Mouse (Mus musculus) CH12.LX (cell line): ENCODE measurements around the gene Lrrc1. TPM values are rescaled to one million over a fixed set of nuclear protein-coding genes. Genes with fewer than 3 reads are reported as not detected.

ENCODE experiments used
- DNase-seq: peaks from one replicate; pipeline ENCODE4 v3.0.0-alpha.2; 2013; ENCODE audit errors: extremely low read depth
- H3K27ac ChIP-seq: 2 replicates; pipeline ENCODE4 v1.5.1; 2012; ENCODE audit warnings: low read depth, mild to moderate bottlenecking, control low read depth, moderate library complexity; ENCODE audit not compliant: insufficient read depth
- H3K27me3 ChIP-seq: replicated peaks from 2 replicates; pipeline ENCODE3; 2012; ENCODE audit warnings: inconsistent platforms
- H3K36me3 ChIP-seq, 2 experiments: replicated peaks in 1 of 2; 2 replicates each; pipeline versions ENCODE3 to v1.6.1; 2012; ENCODE audit warnings: inconsistent platforms in 1 of 2, low read length in 1 of 2, mild to moderate bottlenecking in 1 of 2, mixed read lengths in 1 of 2, moderate library complexity in 1 of 2; ENCODE audit not compliant: control insufficient read depth in 1 of 2, insufficient read depth in 1 of 2
- H3K4me1 ChIP-seq, 2 experiments: 2 replicates each; pipeline ENCODE4 v1.6.1; 2012; ENCODE audit warnings: inconsistent platforms in 1 of 2, moderate library complexity in 1 of 2; ENCODE audit not compliant: insufficient read depth in 2 of 2, control insufficient read depth in 1 of 2
- H3K4me2 ChIP-seq: 2 replicates; pipeline ENCODE4 v1.6.1; 2012; ENCODE audit warnings: low read depth, mild to moderate bottlenecking, control low read depth; ENCODE audit not compliant: poor library complexity, insufficient read depth, severe bottlenecking
- H3K4me3 ChIP-seq, 3 experiments: fragments of 150-350 bp in 1 of 3; sonication (generic) in 1 of 3; replicated peaks in 1 of 3; 2 replicates each; pipeline versions ENCODE3 to v1.5.1; 2011 to 2012; ENCODE audit warnings: low read depth in 2 of 3, low read length in 2 of 3, mild to moderate bottlenecking in 2 of 3, moderate library complexity in 2 of 3, control low read depth in 1 of 3, improper control_type of control experiment in 1 of 3, inconsistent platforms in 1 of 3, mixed read lengths in 1 of 3; ENCODE audit not compliant: poor library complexity in 1 of 3
- H3K79me2 ChIP-seq: replicated peaks from 2 replicates; pipeline ENCODE4 v1.6.1; 2012; ENCODE audit warnings: mild to moderate bottlenecking, moderate library complexity; ENCODE audit not compliant: control insufficient read depth, poor library complexity, insufficient read depth, severe bottlenecking; ENCODE audit errors: extremely low read depth
- H3K9ac ChIP-seq: 2 replicates; pipeline ENCODE4 v1.6.1; 2012; ENCODE audit warnings: low read depth, mild to moderate bottlenecking, control low read depth, moderate library complexity; ENCODE audit not compliant: insufficient read depth
- H3K9me3 ChIP-seq: replicated peaks from 2 replicates; pipeline ENCODE3; 2012; ENCODE audit warnings: low read length, inconsistent platforms, mixed read lengths
- BHLHE40 ChIP-seq: IDR thresholded peaks from 2 replicates; pipeline ENCODE4 v1.6.1; 2011; ENCODE audit warnings: mild to moderate bottlenecking, low read depth, low read length, improper control_type of control experiment
- CHD1 ChIP-seq: IDR thresholded peaks from 2 replicates; pipeline ENCODE4 v1.6.1; 2012; ENCODE audit warnings: low read depth, low read length, improper control_type of control experiment, inconsistent platforms
- CHD2 ChIP-seq: IDR thresholded peaks from 2 replicates; pipeline ENCODE4 v1.6.1; 2011; ENCODE audit warnings: low read length, improper control_type of control experiment
- E2F4 ChIP-seq: IDR thresholded peaks from 2 replicates; pipeline ENCODE4 v1.6.1; 2011; ENCODE audit warnings: low read depth, low read length, improper control_type of control experiment; ENCODE audit not compliant: insufficient replicate concordance
- ELF1 ChIP-seq: IDR thresholded peaks from 2 replicates; pipeline ENCODE4 v1.6.1; 2014; ENCODE audit warnings: low read depth, mild to moderate bottlenecking, inconsistent platforms, low read length, improper control_type of control experiment
- GABPA ChIP-seq: IDR thresholded peaks from 2 replicates; pipeline ENCODE4 v1.6.1; 2012; ENCODE audit warnings: low read depth, low read length, improper control_type of control experiment, inconsistent platforms; ENCODE audit not compliant: insufficient replicate concordance
- MXI1 ChIP-seq: IDR thresholded peaks from 2 replicates; pipeline ENCODE4 v1.6.1; 2011; ENCODE audit warnings: mild to moderate bottlenecking, low read depth, low read length, improper control_type of control experiment
- NELFE ChIP-seq: IDR thresholded peaks from 2 replicates; pipeline ENCODE4 v1.6.1; 2011; ENCODE audit warnings: low read depth, low read length, improper control_type of control experiment
- POLR2AphosphoS2 ChIP-seq: IDR thresholded peaks from 2 replicates; pipeline ENCODE4 v1.6.1; 2011; ENCODE audit warnings: low read depth, low read length, improper control_type of control experiment
- RCOR1 ChIP-seq: conservative IDR thresholded peaks from 2 replicates; pipeline ENCODE4 v1.6.1; 2012; ENCODE audit warnings: low read depth, mild to moderate bottlenecking, inconsistent platforms, low read length, improper control_type of control experiment
- SIN3A ChIP-seq: IDR thresholded peaks from 2 replicates; pipeline ENCODE4 v1.6.1; 2012; ENCODE audit warnings: low read length, improper control_type of control experiment, inconsistent platforms
- TBP ChIP-seq: conservative IDR thresholded peaks from 2 replicates; pipeline ENCODE4 v1.6.1; 2011; ENCODE audit warnings: low read depth, low read length, improper control_type of control experiment
- USF1 ChIP-seq: IDR thresholded peaks from 2 replicates; pipeline ENCODE4 v1.6.1; 2014; ENCODE audit warnings: low read depth, mild to moderate bottlenecking, inconsistent platforms, low read length, improper control_type of control experiment
- USF2 ChIP-seq: conservative IDR thresholded peaks from 2 replicates; pipeline ENCODE4 v1.6.1; 2011; ENCODE audit warnings: low read depth, low read length, improper control_type of control experiment
- ZC3H11A ChIP-seq: IDR thresholded peaks from 2 replicates; pipeline ENCODE4 v1.6.1; 2012; ENCODE audit warnings: low read depth, mild to moderate bottlenecking, inconsistent platforms, low read length, improper control_type of control experiment
- ZMIZ1 ChIP-seq: IDR thresholded peaks from 2 replicates; pipeline ENCODE4 v1.6.1; 2012; ENCODE audit warnings: low read depth, mild to moderate bottlenecking, inconsistent platforms, low read length, improper control_type of control experiment
- dilution Hi-C: fragments of 300-500 bp; cut with MboI; formaldehyde crosslinking; loops from 2 replicates; pipeline ENCODE4 v1.14.3; 2020; ENCODE audit warnings: low sequenced_read_pairs; ENCODE audit not compliant: extremely low pct_unique_long_range_greater_than_20kb, extremely low pct_ligation_motif_present
- in situ Hi-C: fragments of 300-500 bp; cut with MboI; formaldehyde crosslinking; loops from 3 replicates; pipeline ENCODE4 v1.14.3; 2019; ENCODE audit warnings: low sequenced_read_pairs, low pct_ligation_motif_present, low pct_unique_long_range_greater_than_20kb, mixed read lengths
- polyA plus RNA-seq: library from polyadenylated mRNA; unstranded; fragments of >175 nt; gene quantifications from 2 replicates; pipeline ENCODE4 v1.2.1, GENCODE M21; 2012; ENCODE audit warnings: low read depth; ENCODE audit not compliant: insufficient read length
- total RNA-seq, 2 experiments: library from RNA; depleted of rRNA; stranded (reverse); fragments of 300-350 nt in 1 of 2; fragments of >200 nt in 1 of 2; gene quantifications; 2 replicates each; pipeline ENCODE4 v1.2.3; 2012 to 2014

Lrrc1 gene
- total and polyA plus RNA-seq, 3 experiments: 15.4 to 15.8 (median 15.8) TPM

GRCm38 (mm10) chr9:77450447-77450846 is 94.2 kb downstream of the Lrrc1 start:
- no peaks in the 10 kb centered on the region for H3K9me3 ChIP-seq
- peaks cover 0 to 16% of the 10 kb centered on the region in 2 experiments; a peak in 2 of 4 replicates for H3K4me1 ChIP-seq
- H3K9ac ChIP-seq: no peak overlapping the region
- no peak for TF ChIP-seq GABPA
- TF ChIP-seq CHD2: no peak
- TF ChIP-seq POLR2AphosphoS2: no peak
- no peak for TF ChIP-seq CHD1
- TF ChIP-seq TBP: no peak
- no peak for TF ChIP-seq RCOR1
- TF ChIP-seq BHLHE40: no peak
- TF ChIP-seq SIN3A: no peak
- no peak for TF ChIP-seq ZC3H11A
- TF ChIP-seq ZMIZ1: no peak
- peaks cover 45 to 59% of the 10 kb centered on the region in 2 experiments for H3K36me3 ChIP-seq
- no peak overlapping the region for H3K27ac ChIP-seq
- no peak for DNase-seq
- dilution Hi-C loops: no loop called here
- no peaks in the 10 kb centered on the region for H3K27me3 ChIP-seq
- no peak overlapping the region for H3K4me3 ChIP-seq
- H3K4me2 ChIP-seq: no peak overlapping the region
- no peaks in the 10 kb centered on the region for H3K79me2 ChIP-seq
- in situ Hi-C loops: no loop called here

DNA sequence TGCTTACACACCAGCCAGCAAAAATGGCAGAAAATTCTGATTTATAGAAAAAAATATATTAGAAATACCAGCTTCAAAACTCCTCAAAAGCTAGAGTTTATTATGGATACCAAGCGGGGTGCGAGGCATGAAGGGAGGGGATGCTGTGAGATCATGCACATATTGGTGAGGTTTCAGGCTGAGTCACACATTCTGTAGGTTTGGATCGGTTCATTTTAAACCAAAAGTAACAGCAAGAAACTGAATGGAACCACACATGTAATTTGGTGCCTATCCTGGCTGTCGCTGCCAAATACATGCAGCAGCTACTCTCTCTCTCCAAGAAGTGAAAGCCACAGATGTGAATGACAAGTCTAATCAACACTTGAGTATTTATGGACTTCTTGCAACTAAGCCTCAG is 99.8 kb downstream of the Lrrc1 start:
- Histone ChIP-seq H3K27me3 (no peaks in the 10 kb centered on the region), H3K79me2 (no peaks in the 10 kb centered on the region), H3K9me3 (no peaks in the 10 kb centered on the region), H3K4me3 (no peak overlapping the region), H3K36me3 (peaks cover 27 to 33% of the 10 kb centered on the region in 2 experiments), H3K4me2 (no peak overlapping the region), H3K9ac (no peak overlapping the region), H3K4me1 (no peaks in the 10 kb centered on the region), H3K27ac (no peak overlapping the region)
- TF ChIP-seq ZC3H11A (no peak), CHD1 (no peak), ELF1 (no peak), E2F4 (no peak), NELFE (no peak), USF1 (no peak), MXI1 (no peak), USF2 (no peak)
- DNase-seq: no peak
- dilution Hi-C loops: no loop called here
- in situ Hi-C loops: no loop called here
